Mouse (Mus musculus): ENCODE data around the gene Dip2b.

- TF ChIP-seq POLR2A (IDR thresholded peaks at IDR 0.05; ENCODE audit: low read depth, low read length) (no peak), CTCF (conservative IDR thresholded peaks at IDR 0.05; ENCODE audit: insufficient read depth, insufficient read length, low read depth, low read length) (no peak)
Measured at GRCm38 (mm10) chr15:100070021-100070420, 31.6 kb downstream of the Dip2b start.
